Mouse (Mus musculus) ES-Bruce4 (cell line): ENCODE results near the gene Wbp2.

Experiments
- CTCF ChIP-seq: IDR thresholded peaks from one replicate; pipeline ENCODE4 v1.8.1; 2011; ENCODE audit warnings: low read depth, low read length
- POLR2A ChIP-seq: IDR thresholded peaks from one replicate; pipeline ENCODE4 v1.8.1; 2011; ENCODE audit warnings: low read length; ENCODE audit not compliant: insufficient read depth

DNA sequence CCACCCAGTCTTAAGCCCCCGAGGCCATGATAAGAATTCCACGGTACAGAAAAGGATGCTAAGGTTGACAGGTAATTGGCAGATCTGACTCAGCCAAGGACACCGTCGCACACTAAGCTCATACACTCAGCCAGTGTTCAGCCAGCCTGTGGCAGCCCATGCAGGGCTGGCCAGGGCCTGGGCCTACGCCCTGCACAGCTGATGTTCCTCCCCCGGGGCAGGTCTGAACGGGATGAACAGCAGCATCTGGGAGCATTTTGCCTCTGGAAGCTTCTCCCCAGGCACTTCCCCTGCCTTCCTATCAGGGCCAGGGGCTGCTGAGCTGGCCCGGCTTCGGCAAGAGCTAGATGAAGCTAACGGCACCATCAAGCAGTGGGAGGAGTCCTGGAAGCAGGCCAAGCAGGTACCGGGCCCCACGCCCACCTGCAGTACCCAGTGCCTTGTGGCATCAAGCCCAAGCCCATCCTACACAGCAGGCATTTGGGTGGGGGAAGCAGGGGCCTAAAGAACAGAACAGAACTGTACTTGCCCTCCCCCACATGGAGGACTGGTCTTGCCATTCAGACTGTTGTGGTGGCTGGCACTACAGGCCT, 28.7 kb downstream of the Wbp2 start:
- no peak for TF ChIP-seq POLR2A
- no peak for TF ChIP-seq CTCF
